Mouse (Mus musculus): Measurements from ENCODE around the gene Gm3371. TPM values are rescaled to one million over a fixed set of nuclear protein-coding genes. Genes with fewer than 3 reads are reported as not detected.
"Not testable (repeated sequence)": the region's sequence is repeated elsewhere in the genome, so short reads cannot be mapped to it uniquely, and the experiment has no call there.

The Gm3371 gene
- polyA plus RNA-seq (2015; fragmentation: Nextera tagmentation; extraction: Ambion mirVana) = not detected in 2 replicates

DNA sequence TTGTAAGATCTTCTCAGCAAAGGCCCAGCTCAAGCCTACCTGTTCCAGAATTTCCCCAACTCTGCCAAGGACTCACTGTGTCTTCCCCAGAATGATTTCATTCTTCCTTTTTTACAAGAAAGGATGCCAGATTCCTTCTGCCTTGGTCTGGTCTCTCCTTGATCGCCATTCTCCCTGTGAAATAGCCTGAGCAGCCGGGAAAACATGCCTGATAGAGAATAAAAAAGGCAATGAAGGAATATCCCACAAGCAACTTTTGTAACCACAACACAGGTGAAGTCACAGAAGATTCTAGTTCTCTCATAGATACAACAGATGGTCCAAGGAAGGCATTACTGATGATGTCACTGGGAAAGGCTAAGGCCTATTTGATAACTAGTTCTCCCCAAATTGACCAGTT is at the start of gene Gm3371:
Gene Gm3371, minus strand, starts transcription at position 101 of the 400 bp plus-strand sequence.
- DNase-seq (ENCODE audit: low spot score) = not testable (repeated sequence)

DNA sequence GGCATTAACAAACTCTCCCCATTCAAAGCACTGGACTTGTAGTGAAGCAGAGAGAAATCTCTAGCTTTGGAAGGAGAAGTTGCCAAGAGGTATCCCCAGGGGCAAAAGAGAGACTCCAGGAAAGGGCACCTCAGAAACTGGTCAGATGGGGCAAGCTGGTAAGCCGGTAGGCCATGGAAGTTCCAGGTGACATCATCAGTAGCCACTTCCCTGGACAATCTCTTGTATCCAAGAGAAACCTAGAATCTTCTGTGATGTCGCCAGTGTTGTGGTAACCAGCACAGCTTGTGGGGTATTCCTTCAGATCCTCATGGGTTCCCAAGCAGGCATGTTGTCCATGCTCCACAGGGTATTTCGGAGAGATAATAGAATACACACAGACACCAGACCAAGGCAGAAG is 22.8 kb upstream of the Gm3371 start, which contains the start of gene Gm8232:
Gene Gm8232, plus strand, starts transcription at position 301 of the 400 bp plus-strand sequence.
- DNase-seq (ENCODE audit: low spot score) = not testable (repeated sequence)

- not testable (repeated sequence) for DNase-seq (ENCODE audit: low spot score)
Measured at GRCm38 (mm10) chr14:44384233-44384632, 26.3 kb downstream of the Gm3371 start.

DNA sequence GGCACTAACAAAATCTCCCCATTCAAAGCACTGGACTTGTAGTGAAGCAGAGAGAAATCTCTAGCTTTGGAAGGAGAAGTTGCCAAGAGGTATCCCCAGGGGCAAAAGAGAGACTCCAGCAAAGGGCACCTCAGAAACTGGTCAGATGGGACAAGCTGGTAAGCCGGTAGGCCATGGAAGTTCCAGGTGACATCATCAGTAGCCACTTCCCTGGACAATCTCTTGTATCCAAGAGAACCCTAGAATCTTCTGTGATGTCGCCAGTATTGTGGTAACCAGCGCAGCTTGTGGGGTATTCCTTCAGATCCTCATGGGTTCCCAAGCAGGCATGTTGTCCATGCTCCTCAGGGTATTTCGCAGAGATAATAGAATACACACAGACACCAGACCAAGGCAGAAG is 45.4 kb downstream of the Gm3371 start, which contains the start of gene Gm8229:
Gene Gm8229, plus strand, starts transcription at position 301 of the 400 bp plus-strand sequence.
- DNase-seq (ENCODE audit: low spot score) = not testable (repeated sequence)

DNA sequence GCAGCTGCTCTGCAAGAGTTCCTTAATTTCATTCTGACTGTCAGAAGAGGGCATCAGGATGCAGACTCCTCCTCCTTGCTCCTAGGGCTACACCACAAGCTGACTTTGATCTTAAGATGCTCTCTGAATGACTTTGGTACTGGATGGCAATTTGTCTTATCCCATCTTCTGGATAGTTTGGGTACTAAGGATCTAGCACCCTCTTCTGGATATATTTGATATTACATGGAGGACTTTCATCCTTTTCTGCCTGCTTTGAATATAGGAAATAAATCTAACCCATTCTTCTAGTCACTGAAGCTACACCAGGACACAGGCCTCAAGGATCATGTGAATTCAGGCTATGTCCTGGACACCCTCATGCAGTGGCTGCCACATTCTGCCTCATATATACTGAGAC is 48.2 kb downstream of the Gm3371 start:
- not testable (repeated sequence) for DNase-seq (ENCODE audit: low spot score)

- DNase-seq (ENCODE audit: low spot score) = not testable (repeated sequence)
Measured at GRCm38 (mm10) chr14:44361416-44361815, 49.1 kb downstream of the Gm3371 start.

Other genes starting within 250 kb of the Gm3371 start
- gene Gm8212, start 213.0 kb downstream of the Gm3371 start, polyA plus RNA-seq (2015; fragmentation: Nextera tagmentation; extraction: Ambion mirVana) = not detected in 2 replicates
- not detected in 2 replicates for gene 4930503E14Rik, start 197.4 kb downstream of the Gm3371 start, polyA plus RNA-seq (2015; fragmentation: Nextera tagmentation; extraction: Ambion mirVana)
- gene Gm8220, start 125.1 kb downstream of the Gm3371 start, polyA plus RNA-seq (2015; fragmentation: Nextera tagmentation; extraction: Ambion mirVana) = not detected in 2 replicates
- 0.09 and 0.36 TPM in 2 replicates for gene Gm5930, start 72.1 kb downstream of the Gm3371 start, polyA plus RNA-seq (2015; fragmentation: Nextera tagmentation; extraction: Ambion mirVana)
- gene Gm8229, start 45.3 kb downstream of the Gm3371 start, polyA plus RNA-seq (2015; fragmentation: Nextera tagmentation; extraction: Ambion mirVana) = not detected in 2 replicates
- gene Gm8232, start 22.9 kb upstream of the Gm3371 start, polyA plus RNA-seq (2015; fragmentation: Nextera tagmentation; extraction: Ambion mirVana) = not detected in 2 replicates
- not detected in 2 replicates for gene BC061237, start 81.8 kb upstream of the Gm3371 start, polyA plus RNA-seq (2015; fragmentation: Nextera tagmentation; extraction: Ambion mirVana)
- gene Gm17093, start 107.6 kb upstream of the Gm3371 start, polyA plus RNA-seq (2015; fragmentation: Nextera tagmentation; extraction: Ambion mirVana) = not detected in 2 replicates
- not detected in 2 replicates for gene Gm8247, start 172.5 kb upstream of the Gm3371 start, polyA plus RNA-seq (2015; fragmentation: Nextera tagmentation; extraction: Ambion mirVana)
- gene Gm5624, start 217.2 kb upstream of the Gm3371 start, polyA plus RNA-seq (2015; fragmentation: Nextera tagmentation; extraction: Ambion mirVana) = not detected in 2 replicates